Mouse (Mus musculus): ENCODE data around the gene Ptf1a. TPM values are rescaled to one million over a fixed set of nuclear protein-coding genes. Genes with fewer than 3 reads are reported as not detected.

Gene Ptf1a
- polyA plus RNA-seq (2012; fragmentation: generic; extraction: Trizol) = not detected

GRCm38 (mm10) chr2:19444931-19445831, at the start of gene Ptf1a:
Gene Ptf1a (plus strand): TSS chr2:19445663.
- no peak within 1 kb of the TSS for H3ac ChIP-seq (ENCODE audit: control insufficient read depth, insufficient read length)
- TF ChIP-seq MAX (IDR thresholded peaks at IDR 0.05; ENCODE audit: low read depth) (no peak), SRF (IDR thresholded peaks at IDR 0.05; ENCODE audit: control insufficient read depth, insufficient read length, low read depth) (no peak), TCF3 (IDR thresholded peaks at IDR 0.05; ENCODE audit: insufficient read length, low read depth) (no peak), REST (IDR thresholded peaks at IDR 0.05; ENCODE audit: insufficient read depth, insufficient read length) (no peak), POLR2AphosphoS2 (IDR thresholded peaks at IDR 0.05; ENCODE audit: insufficient read length, low read depth) (no peak), TCF12 (IDR thresholded peaks at IDR 0.05; ENCODE audit: insufficient read depth, poor library complexity, severe bottlenecking) (no peak), CEBPB (IDR thresholded peaks at IDR 0.05; ENCODE audit: insufficient read depth, poor library complexity, severe bottlenecking) (no peak), POLR2A (IDR thresholded peaks at IDR 0.05; ENCODE audit: insufficient read length, low read depth) (no peak), E2F4 (IDR thresholded peaks at IDR 0.05; ENCODE audit: insufficient read depth) (no peak), MYOD1 (IDR thresholded peaks at IDR 0.05; ENCODE audit: control insufficient read depth in 1 of 3, insufficient read length in 2 of 3, low read depth in 2 of 3) (no peak), USF1 (IDR thresholded peaks at IDR 0.05; ENCODE audit: low read depth) (no peak), MYOG (IDR thresholded peaks at IDR 0.05; ENCODE audit: control insufficient read depth in 1 of 3, insufficient read depth in 1 of 3, insufficient read length in 2 of 3, low read depth in 2 of 3) (no peak)
- H3K4me2 ChIP-seq (ENCODE audit: low read depth) = no peak within 1 kb of the TSS
- peaks cover 25% of the 10 kb centered on the region for H3K27me3 ChIP-seq (ENCODE audit: control insufficient read depth, insufficient read depth, insufficient read length)
- H3K79me2 ChIP-seq (ENCODE audit: control insufficient read depth, insufficient read depth) = no peaks in the 10 kb centered on the region
- H3K4me3 ChIP-seq = no peak within 1 kb of the TSS
- H3K36me3 ChIP-seq (ENCODE audit: control insufficient read depth, insufficient read depth) = no peaks in the 10 kb centered on the region

- Histone ChIP-seq H3K79me2 (ENCODE audit: control insufficient read depth, insufficient read depth) (no peaks in the 10 kb centered on the region), H3K27me3 (ENCODE audit: control insufficient read depth, insufficient read depth, insufficient read length) (no peaks in the 10 kb centered on the region), H3K4me3 (no peak overlapping the region), H3ac (ENCODE audit: control insufficient read depth, insufficient read length) (no peak overlapping the region), H3K36me3 (ENCODE audit: control insufficient read depth, insufficient read depth) (no peaks in the 10 kb centered on the region), H3K4me2 (ENCODE audit: low read depth) (no peak overlapping the region)
- TF ChIP-seq POLR2AphosphoS2 (IDR thresholded peaks at IDR 0.05; ENCODE audit: insufficient read length, low read depth) (no peak), POLR2A (IDR thresholded peaks at IDR 0.05; ENCODE audit: insufficient read length, low read depth) (no peak), TCF12 (IDR thresholded peaks at IDR 0.05; ENCODE audit: insufficient read depth, poor library complexity, severe bottlenecking) (no peak), REST (IDR thresholded peaks at IDR 0.05; ENCODE audit: insufficient read depth, insufficient read length) (no peak), MAX (IDR thresholded peaks at IDR 0.05; ENCODE audit: low read depth) (no peak), SRF (IDR thresholded peaks at IDR 0.05; ENCODE audit: control insufficient read depth, insufficient read length, low read depth) (no peak), TCF3 (IDR thresholded peaks at IDR 0.05; ENCODE audit: insufficient read length, low read depth) (no peak), MYOG (IDR thresholded peaks at IDR 0.05; ENCODE audit: control insufficient read depth in 1 of 3, insufficient read depth in 1 of 3, insufficient read length in 2 of 3, low read depth in 2 of 3) (no peak), E2F4 (IDR thresholded peaks at IDR 0.05; ENCODE audit: insufficient read depth) (no peak), MYOD1 (IDR thresholded peaks at IDR 0.05; ENCODE audit: control insufficient read depth in 1 of 3, insufficient read length in 2 of 3, low read depth in 2 of 3) (no peak)
Measured at GRCm38 (mm10) chr2:19405409-19405808, 40.1 kb upstream of the Ptf1a start.

GRCm38 (mm10) chr2:19406531-19406930, 38.9 kb upstream of the Ptf1a start:
- no peak overlapping the region for H3K4me2 ChIP-seq (ENCODE audit: low read depth)
- no peaks in the 10 kb centered on the region for H3K79me2 ChIP-seq (ENCODE audit: control insufficient read depth, insufficient read depth)
- no peaks in the 10 kb centered on the region for H3K27me3 ChIP-seq (ENCODE audit: control insufficient read depth, insufficient read depth, insufficient read length)
- no peaks in the 10 kb centered on the region for H3K36me3 ChIP-seq (ENCODE audit: control insufficient read depth, insufficient read depth)
- H3K4me3 ChIP-seq = no peak overlapping the region
- TF ChIP-seq TCF3 (IDR thresholded peaks at IDR 0.05; ENCODE audit: insufficient read length, low read depth) (no peak), MYOD1 (IDR thresholded peaks at IDR 0.05; ENCODE audit: control insufficient read depth in 1 of 3, insufficient read length in 2 of 3, low read depth in 2 of 3) (no peak), POLR2A (IDR thresholded peaks at IDR 0.05; ENCODE audit: insufficient read length, low read depth) (no peak), MAX (IDR thresholded peaks at IDR 0.05; ENCODE audit: low read depth) (no peak), REST (IDR thresholded peaks at IDR 0.05; ENCODE audit: insufficient read depth, insufficient read length) (no peak), POLR2AphosphoS2 (IDR thresholded peaks at IDR 0.05; ENCODE audit: insufficient read length, low read depth) (no peak), USF1 (IDR thresholded peaks at IDR 0.05; ENCODE audit: low read depth) (no peak), E2F4 (IDR thresholded peaks at IDR 0.05; ENCODE audit: insufficient read depth) (no peak), TCF12 (IDR thresholded peaks at IDR 0.05; ENCODE audit: insufficient read depth, poor library complexity, severe bottlenecking) (no peak), MYOG (IDR thresholded peaks at IDR 0.05; ENCODE audit: control insufficient read depth in 1 of 3, insufficient read depth in 1 of 3, insufficient read length in 2 of 3, low read depth in 2 of 3) (no peak), SRF (IDR thresholded peaks at IDR 0.05; ENCODE audit: control insufficient read depth, insufficient read length, low read depth) (no peak), CEBPB (IDR thresholded peaks at IDR 0.05; ENCODE audit: insufficient read depth, poor library complexity, severe bottlenecking) (no peak)
- H3ac ChIP-seq (ENCODE audit: control insufficient read depth, insufficient read length) = no peak overlapping the region

GRCm38 (mm10) chr2:19414222-19414965, 31.1 kb upstream of the Ptf1a start:
- Histone ChIP-seq H3K36me3 (ENCODE audit: control insufficient read depth, insufficient read depth) (no peaks in the 10 kb centered on the region), H3K4me3 (no peak overlapping the region), H3K27me3 (ENCODE audit: control insufficient read depth, insufficient read depth, insufficient read length) (no peaks in the 10 kb centered on the region), H3K4me2 (ENCODE audit: low read depth) (peak overlapping the region; percentile 37), H3K79me2 (ENCODE audit: control insufficient read depth, insufficient read depth) (no peaks in the 10 kb centered on the region), H3ac (ENCODE audit: control insufficient read depth, insufficient read length) (no peak overlapping the region)
- no peak for TF ChIP-seq MAX (IDR thresholded peaks at IDR 0.05; ENCODE audit: low read depth)
- no peak for TF ChIP-seq SRF (IDR thresholded peaks at IDR 0.05; ENCODE audit: control insufficient read depth, insufficient read length, low read depth)
- TF ChIP-seq REST (IDR thresholded peaks at IDR 0.05; ENCODE audit: insufficient read depth, insufficient read length) = no peak
- TF ChIP-seq CEBPB (IDR thresholded peaks at IDR 0.05; ENCODE audit: insufficient read depth, poor library complexity, severe bottlenecking) = no peak
- TF ChIP-seq MYOG (IDR thresholded peaks at IDR 0.05; ENCODE audit: control insufficient read depth in 1 of 3, insufficient read depth in 1 of 3, insufficient read length in 2 of 3, low read depth in 2 of 3) = no peak
- TF ChIP-seq TCF12 (IDR thresholded peaks at IDR 0.05; ENCODE audit: insufficient read depth, poor library complexity, severe bottlenecking) = no peak
- TF ChIP-seq POLR2AphosphoS2 (IDR thresholded peaks at IDR 0.05; ENCODE audit: insufficient read length, low read depth) = no peak
- no peak for TF ChIP-seq USF1 (IDR thresholded peaks at IDR 0.05; ENCODE audit: low read depth)
- no peak for TF ChIP-seq TCF3 (IDR thresholded peaks at IDR 0.05; ENCODE audit: insufficient read length, low read depth)
- no peak for TF ChIP-seq MYOD1 (IDR thresholded peaks at IDR 0.05; ENCODE audit: control insufficient read depth in 1 of 3, insufficient read length in 2 of 3, low read depth in 2 of 3)
- TF ChIP-seq POLR2A (IDR thresholded peaks at IDR 0.05; ENCODE audit: insufficient read length, low read depth) = no peak
- no peak for TF ChIP-seq E2F4 (IDR thresholded peaks at IDR 0.05; ENCODE audit: insufficient read depth)
